Mouse (Mus musculus): ENCODE measurements around the gene Vmn2r29.

GRCm38 (mm10) chr7:7281383-7281782 is 34.3 kb upstream of the Vmn2r29 start:
- TF ChIP-seq CTCF (IDR thresholded peaks at IDR 0.05; ENCODE audit: low read depth) (no peak), EP300 (IDR thresholded peaks at IDR 0.05; ENCODE audit: low read depth) (no peak)
